Mouse (Mus musculus) forebrain, embryonic 16.5 days (tissue): ENCODE results near the gene Ccdc106. TPM values are rescaled to one million over a fixed set of nuclear protein-coding genes. Genes with fewer than 3 reads are reported as not detected.

ENCODE experiments used
- ATAC-seq: fragments of 200-750 bp; cut with Nextera tagmentation; 2 replicates; pipeline ENCODE4 v1.8.0; 2017; ENCODE audit warnings: mild to moderate bottlenecking, moderate library complexity
- H3K27ac ChIP-seq: fragments of 300-500 bp; sonication (generic); 2 replicates; pipeline ENCODE4 v1.5.1; 2014; ENCODE audit warnings: low read length, control low read depth
- H3K27me3 ChIP-seq: fragments of 300-500 bp; sonication (generic); replicated peaks from 2 replicates; pipeline ENCODE4 v1.6.1; 2014; ENCODE audit warnings: low read length; ENCODE audit not compliant: control insufficient read depth, insufficient read depth
- H3K36me3 ChIP-seq: fragments of 300-500 bp; sonication (generic); 2 replicates; pipeline ENCODE4 v1.6.1; 2014; ENCODE audit not compliant: control insufficient read depth, insufficient read depth
- H3K4me1 ChIP-seq: fragments of 300-500 bp; sonication (generic); replicated peaks from 2 replicates; pipeline ENCODE4 v1.6.1; 2014; ENCODE audit warnings: low read length; ENCODE audit not compliant: control insufficient read depth, insufficient read depth
- H3K4me2 ChIP-seq: fragments of 300-500 bp; sonication (generic); 2 replicates; pipeline ENCODE4 v1.6.1; 2014; ENCODE audit warnings: mild to moderate bottlenecking, low read length, control low read depth
- H3K4me3 ChIP-seq: fragments of 300-500 bp; sonication (generic); replicated peaks from 2 replicates; pipeline ENCODE4 v1.5.1; 2014; ENCODE audit warnings: mild to moderate bottlenecking, low read length, control low read depth
- H3K9ac ChIP-seq: fragments of 300-500 bp; sonication (generic); replicated peaks from 2 replicates; pipeline ENCODE4 v1.6.1; 2014; ENCODE audit warnings: low read depth, low read length, control low read depth
- H3K9me3 ChIP-seq: fragments of 300-500 bp; sonication (generic); 2 replicates; pipeline ENCODE4 v1.6.1; 2016; ENCODE audit warnings: low read length; ENCODE audit not compliant: control insufficient read depth
- WGBS: fragments of 180-500 bp; shearing (Covaris S2); extraction: QIAGEN DNeasy Blood & Tissue Kit; methylation state at CpG from one replicate; pipeline ENCODE4 v1.1.7; 2014; 5-methylcytosine and 5-hydroxymethylcytosine counted together
- polyA plus RNA-seq: library from polyadenylated mRNA; unstranded; fragments of >200 nt; fragmentation: Nextera tagmentation; extraction: Ambion mirVana; gene quantifications from 2 replicates; pipeline ENCODE4 v1.2.1, GENCODE M21; 2015

Ccdc106 gene
- polyA plus RNA-seq, 1 experiment from 2014 or later = 59.1 TPM

DNA sequence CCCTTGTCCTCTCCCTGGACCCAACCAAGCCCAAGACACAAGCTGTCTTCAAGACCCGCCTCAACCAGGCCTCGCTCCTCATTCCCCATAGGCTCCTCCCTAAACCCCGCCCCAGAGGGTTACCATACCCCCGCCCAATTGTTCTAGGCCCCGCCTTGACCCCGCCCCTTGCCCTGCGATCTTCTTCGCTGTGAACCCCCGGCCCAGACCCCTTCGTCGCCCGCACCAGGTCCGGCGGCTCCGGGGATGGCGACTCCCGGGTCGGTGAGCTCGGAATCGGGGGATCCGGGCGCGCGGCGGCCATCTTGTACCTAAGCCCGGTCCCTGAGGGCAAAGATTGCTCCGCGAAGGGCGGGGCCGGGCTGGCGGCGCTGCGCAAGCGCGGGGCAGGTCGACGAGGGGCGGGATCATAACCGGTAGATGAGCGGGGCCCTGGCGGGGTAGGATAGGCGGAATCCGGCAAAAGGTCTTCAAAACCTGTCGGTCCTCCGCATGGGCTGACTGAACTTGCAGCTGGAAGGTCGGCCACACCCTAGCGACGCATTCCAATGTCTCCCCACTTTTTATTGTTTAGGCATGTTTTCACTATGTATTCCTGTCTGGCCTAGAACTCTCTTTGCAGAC is 17.9 kb downstream of the Ccdc106 start, which contains the start of gene Zfp784:
Zfp784 (minus strand) TSS at position 338 of the 624 bp plus-strand sequence.
- peak within 1 kb of the TSS; percentile 84 for H3K4me3 ChIP-seq
- peak within 1 kb of the TSS; percentile 96 for H3K27ac ChIP-seq
- WGBS = 1% methylated on average over 48 of the region's 48 CpGs
- peaks cover 12% of the 10 kb centered on the region for H3K36me3 ChIP-seq
- peak within 1 kb of the TSS; percentile 69 for H3K4me2 ChIP-seq
- peak; percentile 95 for ATAC-seq
- no peaks in the 10 kb centered on the region for H3K9me3 ChIP-seq
- H3K9ac ChIP-seq = peak within 1 kb of the TSS; percentile 79
- H3K27me3 ChIP-seq = no peaks in the 10 kb centered on the region
- H3K4me1 ChIP-seq = peaks cover 16% of the 10 kb centered on the region

DNA sequence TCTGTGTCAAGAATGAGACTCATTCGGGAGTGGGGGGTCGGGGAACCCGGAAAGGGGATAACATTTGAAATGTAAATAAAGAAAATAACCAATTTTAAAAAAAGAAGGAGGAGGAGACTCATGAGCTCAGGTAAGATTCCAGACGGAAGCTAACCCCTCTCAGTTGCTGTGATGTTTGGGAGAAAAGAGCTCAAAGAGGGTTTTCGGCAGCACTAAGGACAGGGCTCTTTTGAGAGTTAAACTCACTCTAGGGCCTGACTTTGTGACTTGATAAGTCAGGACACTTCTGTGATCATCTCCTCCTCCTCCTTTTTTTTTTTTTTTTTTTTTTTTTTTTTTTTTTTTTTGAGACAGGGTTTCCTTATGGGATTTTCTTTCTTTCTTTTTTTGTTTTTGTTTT is 18.6 kb downstream of the Ccdc106 start:
- peak overlapping the region; percentile 84 for H3K4me3 ChIP-seq
- WGBS = 39% methylated on average over 5 of the region's 5 CpGs
- H3K4me1 ChIP-seq = peaks cover 16% of the 10 kb centered on the region
- no peaks in the 10 kb centered on the region for H3K27me3 ChIP-seq
- H3K9me3 ChIP-seq = no peaks in the 10 kb centered on the region
- ATAC-seq = no peak
- peak overlapping the region; percentile 79 for H3K9ac ChIP-seq
- peaks cover 8% of the 10 kb centered on the region; the same call in 1 of the 2 replicates for H3K36me3 ChIP-seq
- peak overlapping the region; percentile 69 for H3K4me2 ChIP-seq
- peak overlapping the region; percentile 96; the same call in 1 of the 2 replicates for H3K27ac ChIP-seq

DNA sequence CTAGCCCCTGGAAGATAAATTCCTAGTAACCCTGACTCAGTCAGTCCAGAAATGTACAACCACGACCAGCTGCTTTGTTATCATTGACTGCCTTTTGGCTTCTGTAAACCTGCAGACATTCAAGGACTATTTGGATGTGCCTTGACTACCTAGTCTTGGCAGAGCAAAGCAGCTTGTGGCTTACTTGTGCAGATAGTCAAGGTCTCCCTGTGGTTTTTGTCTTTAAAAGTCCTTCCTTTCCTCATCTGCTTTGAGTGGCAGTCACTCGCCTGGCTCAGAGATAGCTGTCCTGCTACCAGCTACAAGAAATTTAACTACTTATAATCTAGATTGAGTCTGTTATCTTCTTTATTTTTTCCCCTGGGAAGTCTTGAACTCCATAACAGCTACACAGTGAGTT is 24.6 kb downstream of the Ccdc106 start:
- Histone ChIP-seq H3K4me2 (no peak overlapping the region), H3K27me3 (no peaks in the 10 kb centered on the region), H3K36me3 (no peaks in the 10 kb centered on the region), H3K9me3 (no peaks in the 10 kb centered on the region), H3K4me3 (no peak overlapping the region), H3K27ac (no peak overlapping the region), H3K9ac (no peak overlapping the region), H3K4me1 (no peaks in the 10 kb centered on the region)
- ATAC-seq = no peak
- 80% methylated on average over 2 of the region's 2 CpGs for WGBS

DNA sequence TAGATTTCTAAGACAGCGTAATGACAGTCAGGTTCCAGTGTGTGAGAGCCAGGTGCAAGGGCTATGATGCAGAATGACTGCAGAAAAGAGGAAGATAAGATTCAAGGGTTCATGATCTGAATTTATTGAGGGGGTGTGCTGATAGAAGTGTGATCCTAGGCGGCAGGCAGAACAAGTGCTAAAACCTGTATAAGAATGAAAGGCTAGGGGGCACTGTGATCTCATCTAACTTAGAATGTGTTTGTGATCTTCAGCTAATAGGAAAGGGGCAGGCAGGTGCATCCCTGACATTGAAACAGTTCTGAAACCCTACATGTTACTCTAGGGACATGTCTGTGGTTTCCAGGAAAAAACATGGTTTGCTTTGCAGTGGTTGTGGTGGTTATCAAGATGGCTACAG is 25.8 kb downstream of the Ccdc106 start:
- no peak overlapping the region for H3K4me2 ChIP-seq
- no peak overlapping the region for H3K4me3 ChIP-seq
- H3K9me3 ChIP-seq = no peaks in the 10 kb centered on the region
- ATAC-seq = no peak
- no peak overlapping the region for H3K27ac ChIP-seq
- H3K4me1 ChIP-seq = no peaks in the 10 kb centered on the region; the same call in 1 of the 2 replicates
- H3K36me3 ChIP-seq = no peaks in the 10 kb centered on the region
- no peaks in the 10 kb centered on the region for H3K27me3 ChIP-seq
- H3K9ac ChIP-seq = no peak overlapping the region
- WGBS = 74% methylated on average over 2 of the region's 2 CpGs

DNA sequence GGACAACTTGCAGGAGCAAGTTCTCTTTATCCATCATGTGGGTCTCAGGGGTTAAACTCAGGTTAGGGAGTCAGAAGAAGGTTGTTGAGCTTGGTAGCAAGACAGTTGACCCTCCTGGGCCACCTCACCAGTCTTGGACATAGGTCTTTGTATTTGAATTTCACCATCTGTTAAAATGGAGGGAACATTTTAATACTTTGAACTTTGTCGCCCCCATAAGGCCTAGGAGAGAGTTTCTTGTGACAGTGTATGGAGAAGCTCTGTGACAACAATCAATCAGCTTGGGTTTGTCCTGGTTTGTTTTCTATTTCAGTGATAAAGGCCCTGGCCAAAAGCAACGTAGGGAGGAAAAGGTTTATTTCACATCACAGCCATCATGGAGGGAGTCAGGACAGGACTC is 27.0 kb downstream of the Ccdc106 start:
- Histone ChIP-seq H3K4me1 (peaks cover 5% of the 10 kb centered on the region), H3K27ac (no peak overlapping the region), H3K9ac (no peak overlapping the region), H3K27me3 (peaks cover 3% of the 10 kb centered on the region; the same call in 1 of the 2 replicates), H3K9me3 (no peaks in the 10 kb centered on the region), H3K4me3 (no peak overlapping the region), H3K4me2 (no peak overlapping the region), H3K36me3 (no peaks in the 10 kb centered on the region)
- no peak for ATAC-seq
- 40% methylated on average over 2 of the region's 2 CpGs for WGBS

DNA sequence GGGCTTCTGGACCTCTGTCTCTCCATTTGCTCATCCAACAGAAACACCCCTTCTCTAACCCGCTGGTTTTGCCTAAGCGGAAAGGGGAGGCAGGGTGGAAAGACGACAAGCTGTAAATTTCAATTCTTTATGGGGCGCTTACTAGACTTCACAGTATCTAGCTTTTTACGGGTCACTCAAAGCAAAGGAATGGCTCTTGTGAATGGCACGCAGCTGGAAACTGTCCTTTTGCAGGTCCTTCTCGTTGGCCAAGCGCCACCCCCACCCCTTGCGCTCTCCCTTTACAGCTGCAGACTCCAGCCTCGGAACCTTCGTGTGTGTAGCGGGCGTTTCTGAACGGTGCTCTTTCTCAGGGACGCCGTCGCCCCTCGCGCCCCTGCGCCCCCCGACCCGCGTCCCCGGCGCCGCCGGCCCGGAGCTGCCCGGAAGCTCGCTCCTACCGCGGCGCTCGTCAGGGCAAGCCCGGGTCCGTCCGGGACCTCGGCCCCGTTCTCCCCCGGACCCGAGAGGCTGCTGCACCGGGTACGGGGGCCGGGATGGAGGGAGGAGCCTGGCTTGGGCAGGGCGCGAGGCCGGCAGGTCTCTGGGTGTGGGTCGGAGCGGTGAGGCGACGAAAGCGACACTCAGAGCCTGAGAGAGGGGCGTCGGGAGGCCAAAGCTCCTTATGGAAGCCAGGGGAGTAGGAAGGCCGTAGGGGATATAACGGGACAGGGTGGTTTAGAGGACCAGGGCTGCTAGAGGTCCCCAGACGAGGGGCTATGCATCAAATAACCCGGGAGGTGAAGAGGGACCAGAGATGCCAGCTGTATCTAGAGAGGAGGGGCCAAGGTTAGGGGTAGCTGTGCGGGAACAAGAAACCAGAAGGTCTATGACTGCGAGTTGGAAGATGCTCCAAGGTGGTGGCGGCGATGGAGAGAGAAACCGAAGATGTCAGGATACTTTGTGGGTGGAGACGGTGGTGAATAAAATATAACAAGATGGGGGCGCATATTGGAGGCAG is 31.1 kb downstream of the Ccdc106 start, which contains the start of gene Zfp580:
Zfp580 (plus strand) TSS at position 346 of the 1,000 bp plus-strand sequence.
- Histone ChIP-seq H3K4me3 (peak within 1 kb of the TSS; percentile 67), H3K4me1 (peaks cover 39% of the 10 kb centered on the region), H3K36me3 (no peaks in the 10 kb centered on the region), H3K27ac (peak within 1 kb of the TSS; percentile 41), H3K9ac (peak within 1 kb of the TSS; percentile 80), H3K9me3 (no peaks in the 10 kb centered on the region), H3K4me2 (peak within 1 kb of the TSS; percentile 94), H3K27me3 (peaks cover 41% of the 10 kb centered on the region)
- peak; percentile 83 for ATAC-seq
- under 1% methylated on average over 63 of the region's 65 CpGs for WGBS

DNA sequence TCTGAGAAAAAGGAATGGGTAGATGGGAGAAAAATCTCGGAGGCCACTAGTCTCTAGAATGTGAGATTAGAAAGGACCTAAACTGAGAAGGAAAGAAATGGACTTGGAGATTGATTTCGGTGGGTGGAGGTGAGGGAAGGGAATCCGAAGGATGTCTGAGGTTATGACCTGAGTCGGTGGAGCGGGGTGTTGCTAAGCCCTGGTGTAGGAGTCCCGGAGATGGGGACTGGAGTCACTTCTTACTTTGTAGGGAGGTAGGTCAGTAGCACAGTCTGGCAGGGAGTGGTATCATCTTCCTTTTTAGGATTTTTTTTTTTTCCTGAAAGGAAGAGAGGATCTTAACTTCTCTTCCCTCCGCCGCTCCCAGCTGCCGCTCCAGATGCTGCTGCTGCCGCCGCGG is 32.1 kb downstream of the Ccdc106 start:
- no peak for ATAC-seq
- no peak overlapping the region for H3K27ac ChIP-seq
- H3K27me3 ChIP-seq = peaks cover 43% of the 10 kb centered on the region
- H3K9me3 ChIP-seq = no peaks in the 10 kb centered on the region
- no peaks in the 10 kb centered on the region for H3K36me3 ChIP-seq
- peak overlapping the region; percentile 80 for H3K9ac ChIP-seq
- peak overlapping the region; percentile 67 for H3K4me3 ChIP-seq
- peaks cover 47% of the 10 kb centered on the region for H3K4me1 ChIP-seq
- 7% methylated on average over 6 of the region's 12 CpGs for WGBS
- H3K4me2 ChIP-seq = peak overlapping the region; percentile 94

DNA sequence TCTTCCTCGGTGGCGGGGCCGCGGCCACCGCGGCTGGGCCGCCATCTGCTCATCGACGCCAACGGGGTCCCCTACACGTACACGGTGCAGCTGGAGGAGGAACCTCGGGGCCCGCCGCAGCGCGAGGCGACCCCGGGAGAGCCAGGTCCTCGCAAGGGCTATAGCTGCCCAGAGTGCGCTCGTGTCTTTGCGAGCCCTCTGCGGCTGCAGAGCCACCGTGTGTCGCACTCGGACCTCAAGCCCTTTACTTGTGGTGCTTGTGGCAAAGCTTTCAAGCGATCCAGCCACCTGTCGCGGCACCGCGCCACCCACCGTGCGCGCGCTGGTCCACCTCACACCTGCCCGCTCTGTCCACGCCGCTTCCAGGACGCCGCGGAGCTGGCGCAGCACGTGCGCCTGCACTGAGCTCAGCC is 32.6 kb downstream of the Ccdc106 start:
- Histone ChIP-seq H3K36me3 (no peaks in the 10 kb centered on the region), H3K4me2 (peak overlapping the region; percentile 94), H3K4me3 (peak overlapping the region; percentile 67), H3K9me3 (no peaks in the 10 kb centered on the region), H3K27ac (no peak overlapping the region), H3K27me3 (peaks cover 47% of the 10 kb centered on the region), H3K4me1 (peaks cover 52% of the 10 kb centered on the region), H3K9ac (peak overlapping the region; percentile 80)
- ATAC-seq = no peak
- 3% methylated on average over 45 of the region's 45 CpGs for WGBS
